Mouse (Mus musculus) lung, postnatal 0 days (tissue): Measurements from ENCODE around the gene Aamp.

Experiments used
- CTCF ChIP-seq: IDR thresholded peaks from 2 replicates; pipeline ENCODE4 v1.5.1; 2016; ENCODE audit warnings: antibody characterized with exemption, mild to moderate bottlenecking
- EP300 ChIP-seq: IDR thresholded peaks from 2 replicates; pipeline ENCODE4 v1.6.1; 2016; ENCODE audit warnings: antibody characterized with exemption, mild to moderate bottlenecking, control low read depth

GRCm38 (mm10) chr1:74303509-74304338, 19.2 kb upstream of the Aamp start:
- TF ChIP-seq CTCF (peak; percentile 25; the same call in 1 of the 2 replicates), EP300 (no peak)
